Mouse (Mus musculus) left cerebral cortex, postnatal 36 days (tissue): ENCODE data around the gene Mgst2. TPM values are rescaled to one million over a fixed set of nuclear protein-coding genes. Genes with fewer than 3 reads are reported as not detected.

Experiments
- DNase-seq, 2 experiments: peaks; one replicate each; pipeline ENCODE4 v3.0.0; 2021 to 2022; ENCODE audit warnings: low spot score in 2 of 2, mixed read lengths in 1 of 2
- intact Hi-C: fragments of 180-260 bp; cut with DNase I; formaldehyde crosslinking; loops from one replicate; pipeline ENCODE4 v1.15.1; 2025
- total RNA-seq, 2 experiments: library from RNA; stranded (reverse); gene quantifications; 2 replicates each; pipeline ENCODE4 v1.2.3; 2021

Gene Mgst2
- total RNA-seq, 2 experiments from 2014 or later = not detected

- no peak for DNase-seq
- intact Hi-C loops = no loop called here
Measured at GRCm38 (mm10) chr3:51728456-51728855, 68.3 kb downstream of the Mgst2 start.

GRCm38 (mm10) chr3:51729109-51729918 lies 69.2 kb downstream of the Mgst2 start:
- intact Hi-C loops = no loop called here
- DNase-seq = no peak

DNA sequence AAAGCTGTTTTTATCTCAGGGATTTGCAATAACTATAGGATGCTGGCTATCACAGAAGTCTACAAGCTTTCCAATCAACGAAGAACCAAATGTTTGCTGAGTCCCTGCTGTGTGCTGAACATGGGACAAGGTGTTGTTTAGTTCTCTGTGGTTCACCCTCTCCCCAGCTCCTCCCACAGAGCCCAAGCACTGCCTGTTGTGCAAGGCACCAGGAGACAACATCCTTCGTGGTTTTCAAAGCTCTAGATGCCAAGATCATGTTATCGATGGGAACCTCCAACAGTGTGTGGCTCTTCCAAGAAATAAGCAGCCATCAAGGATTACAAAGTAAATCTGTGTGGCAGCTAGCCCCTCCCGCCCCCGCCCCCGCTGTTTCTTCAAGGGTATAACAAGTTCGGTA lies 70.5 kb downstream of the Mgst2 start:
- intact Hi-C loops = no loop called here
- DNase-seq = no peak

GRCm38 (mm10) chr3:51731949-51732636 lies 71.9 kb downstream of the Mgst2 start:
- intact Hi-C loops = no loop called here
- no peak for DNase-seq

Other genes with a start within 250 kb of the Mgst2 start
- gene Naa15, start 245.2 kb upstream of the Mgst2 start, total RNA-seq = 10 to 100 TPM; 34.7 to 43.7 TPM
- 10 to 100 TPM; 18.8 to 25.5 TPM for gene Rab33b, start 176.4 kb upstream of the Mgst2 start, total RNA-seq
- gene Setd7, start 99.5 kb upstream of the Mgst2 start, total RNA-seq = 100 to 1,000 TPM; 138 to 141 TPM